Mouse (Mus musculus): ENCODE data around the gene Tnfrsf19. TPM values are rescaled to one million over a fixed set of nuclear protein-coding genes. Genes with fewer than 3 reads are reported as not detected.

The Tnfrsf19 gene
- polyA plus RNA-seq, 1 experiment from 2014 or later, result 127 TPM

DNA sequence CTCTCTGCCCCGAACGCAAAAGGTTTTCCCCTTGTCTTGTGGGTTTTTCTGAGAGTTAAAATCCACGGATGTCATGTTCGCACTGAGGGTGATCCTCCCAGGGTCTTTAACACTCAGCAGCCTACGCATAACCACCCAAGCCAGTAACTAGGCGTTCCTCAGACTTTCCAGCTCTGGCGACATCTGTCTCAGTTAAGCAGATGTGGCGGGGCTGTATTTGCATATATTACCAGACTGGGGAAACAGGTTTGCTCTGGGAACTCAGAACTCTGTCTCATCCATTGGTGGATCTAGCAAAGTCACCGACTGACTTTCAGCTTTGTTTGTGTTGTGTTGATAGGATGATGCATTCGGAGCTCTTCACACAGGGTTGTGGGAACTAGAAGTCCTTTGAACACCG is 10.7 kb upstream of the Tnfrsf19 start:
- peak overlapping the region; percentile 43 for H3K9ac ChIP-seq (ENCODE audit: low read length)
- peak overlapping the region; percentile 53 for H3K4me2 ChIP-seq (ENCODE audit: low read depth, low read length, severe bottlenecking)
- no peak overlapping the region for H3K27ac ChIP-seq (ENCODE audit: low read depth, low read length)
- no peaks in the 10 kb centered on the region for H3K9me3 ChIP-seq (ENCODE audit: control insufficient read depth, low read length)
- no peaks in the 10 kb centered on the region for H3K36me3 ChIP-seq (ENCODE audit: control insufficient read depth, insufficient read depth, low read length)
- DNase-seq (ENCODE audit: low spot score), result no peak
- 11% methylated on average over 11 of the region's 11 CpGs for WGBS
- peak overlapping the region; percentile 25; the same call in 1 of the 2 replicates for H3K4me3 ChIP-seq (ENCODE audit: low read depth, low read length)
- H3K4me1 ChIP-seq (replicated peaks; ENCODE audit: control insufficient read depth, insufficient read depth, low read length), result peaks cover 20% of the 10 kb centered on the region
- H3K27me3 ChIP-seq (ENCODE audit: control insufficient read depth, insufficient read depth, low read length), result peaks cover 3% of the 10 kb centered on the region; the same call in 1 of the 2 replicates
- ATAC-seq (replicated peaks; ENCODE audit: low FRiP score), result no peak

DNA sequence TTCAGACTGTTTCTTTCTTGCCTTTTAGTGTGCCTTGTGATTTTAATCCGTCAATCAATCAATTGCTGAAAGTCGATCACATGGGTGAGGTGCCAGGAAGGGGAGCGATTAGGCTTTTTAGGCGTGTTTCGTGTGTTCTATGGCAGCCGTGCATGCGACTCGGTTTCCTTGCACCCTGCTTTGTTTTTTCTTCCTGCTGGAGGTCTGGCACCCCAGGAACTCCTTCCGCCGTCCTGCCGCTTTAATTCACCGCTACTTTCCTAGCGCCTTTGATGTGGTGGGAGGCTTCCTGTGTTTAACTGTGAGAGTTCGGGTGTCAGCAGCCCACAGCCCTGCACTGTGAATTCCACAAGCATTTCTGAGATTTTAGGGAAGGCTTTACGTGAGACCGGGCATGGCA is 10.2 kb upstream of the Tnfrsf19 start:
- Histone ChIP-seq H3K4me1 (replicated peaks; ENCODE audit: control insufficient read depth, insufficient read depth, low read length) (peaks cover 20% of the 10 kb centered on the region), H3K4me3 (ENCODE audit: low read depth, low read length) (peak overlapping the region; percentile 25), H3K9ac (ENCODE audit: low read length) (peak overlapping the region; percentile 43), H3K27me3 (ENCODE audit: control insufficient read depth, insufficient read depth, low read length) (peaks cover 3% of the 10 kb centered on the region; the same call in 1 of the 2 replicates), H3K27ac (ENCODE audit: low read depth, low read length) (no peak overlapping the region), H3K36me3 (ENCODE audit: control insufficient read depth, insufficient read depth, low read length) (no peaks in the 10 kb centered on the region), H3K4me2 (ENCODE audit: low read depth, low read length, severe bottlenecking) (peak overlapping the region; percentile 53), H3K9me3 (ENCODE audit: control insufficient read depth, low read length) (no peaks in the 10 kb centered on the region)
- DNase-seq (ENCODE audit: low spot score), result no peak
- WGBS, result under 1% methylated on average over 16 of the region's 16 CpGs
- 0 out of 2 replicates have a peak, but pooled peaks have one; percentile 21 for ATAC-seq (replicated peaks; ENCODE audit: low FRiP score)

DNA sequence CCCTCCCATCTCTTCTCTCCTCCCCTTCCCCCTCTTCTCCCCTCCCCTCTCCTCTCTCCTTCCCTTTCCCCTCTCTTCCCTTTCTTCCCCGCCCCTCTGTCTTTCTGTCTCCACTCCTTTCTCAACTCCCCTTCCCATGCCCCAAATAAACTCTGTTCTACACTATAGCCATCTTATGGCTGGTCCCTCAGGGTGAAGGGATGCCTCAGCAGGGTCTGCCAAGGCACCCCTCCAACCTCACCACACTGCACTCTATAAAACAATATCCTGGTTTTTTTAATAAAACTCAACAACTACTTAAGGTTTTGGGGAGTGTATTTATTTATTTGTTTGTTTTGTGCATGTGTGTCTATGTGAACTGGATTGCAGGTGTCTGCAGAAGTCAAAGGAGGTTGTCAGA is 9.6 kb upstream of the Tnfrsf19 start:
- peaks cover 3% of the 10 kb centered on the region; the same call in 1 of the 2 replicates for H3K27me3 ChIP-seq (ENCODE audit: control insufficient read depth, insufficient read depth, low read length)
- DNase-seq (ENCODE audit: low spot score) (no peak), ATAC-seq (replicated peaks; ENCODE audit: low FRiP score) (no peak)
- H3K36me3 ChIP-seq (ENCODE audit: control insufficient read depth, insufficient read depth, low read length), result no peaks in the 10 kb centered on the region
- H3K4me1 ChIP-seq (replicated peaks; ENCODE audit: control insufficient read depth, insufficient read depth, low read length), result peaks cover 20% of the 10 kb centered on the region
- 27% methylated on average over 1 of the region's 1 CpGs for WGBS
- peak overlapping the region; percentile 53; the same call in 1 of the 2 replicates for H3K4me2 ChIP-seq (ENCODE audit: low read depth, low read length, severe bottlenecking)
- H3K27ac ChIP-seq (ENCODE audit: low read depth, low read length), result no peak overlapping the region
- no peaks in the 10 kb centered on the region for H3K9me3 ChIP-seq (ENCODE audit: control insufficient read depth, low read length)
- H3K9ac ChIP-seq (ENCODE audit: low read length), result no peak overlapping the region
- no peak overlapping the region for H3K4me3 ChIP-seq (ENCODE audit: low read depth, low read length)

DNA sequence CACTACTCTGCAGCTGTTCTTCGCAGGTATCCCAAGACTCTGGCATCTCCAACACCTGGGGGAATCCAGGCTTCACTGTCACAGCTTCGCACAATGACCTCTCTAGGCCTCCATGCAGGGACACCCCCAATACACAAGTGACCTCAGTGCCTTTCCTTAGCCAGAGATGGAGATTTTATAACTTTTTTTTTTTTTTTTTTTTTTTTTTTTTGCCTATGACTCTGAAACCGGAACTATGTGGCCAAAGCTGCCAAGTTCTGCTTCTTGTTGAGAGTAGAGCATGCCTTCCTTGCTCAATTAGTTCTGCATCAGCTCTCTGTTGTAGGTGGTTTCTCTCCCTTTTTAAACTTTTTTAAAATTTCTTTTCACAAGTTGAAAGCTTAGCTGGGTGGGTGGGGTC is 5.9 kb upstream of the Tnfrsf19 start:
- Histone ChIP-seq H3K27me3 (ENCODE audit: control insufficient read depth, insufficient read depth, low read length) (peaks cover 2% of the 10 kb centered on the region; the same call in 1 of the 2 replicates), H3K4me2 (ENCODE audit: low read depth, low read length, severe bottlenecking) (no peak overlapping the region), H3K4me3 (ENCODE audit: low read depth, low read length) (no peak overlapping the region), H3K9ac (ENCODE audit: low read length) (no peak overlapping the region), H3K4me1 (replicated peaks; ENCODE audit: control insufficient read depth, insufficient read depth, low read length) (peaks cover 20% of the 10 kb centered on the region), H3K36me3 (ENCODE audit: control insufficient read depth, insufficient read depth, low read length) (no peaks in the 10 kb centered on the region), H3K27ac (ENCODE audit: low read depth, low read length) (no peak overlapping the region), H3K9me3 (ENCODE audit: control insufficient read depth, low read length) (no peaks in the 10 kb centered on the region)
- WGBS, result 89% methylated on average over 3 of the region's 3 CpGs
- DNase-seq (ENCODE audit: low spot score), result no peak
- ATAC-seq (replicated peaks; ENCODE audit: low FRiP score), result no peak

DNA sequence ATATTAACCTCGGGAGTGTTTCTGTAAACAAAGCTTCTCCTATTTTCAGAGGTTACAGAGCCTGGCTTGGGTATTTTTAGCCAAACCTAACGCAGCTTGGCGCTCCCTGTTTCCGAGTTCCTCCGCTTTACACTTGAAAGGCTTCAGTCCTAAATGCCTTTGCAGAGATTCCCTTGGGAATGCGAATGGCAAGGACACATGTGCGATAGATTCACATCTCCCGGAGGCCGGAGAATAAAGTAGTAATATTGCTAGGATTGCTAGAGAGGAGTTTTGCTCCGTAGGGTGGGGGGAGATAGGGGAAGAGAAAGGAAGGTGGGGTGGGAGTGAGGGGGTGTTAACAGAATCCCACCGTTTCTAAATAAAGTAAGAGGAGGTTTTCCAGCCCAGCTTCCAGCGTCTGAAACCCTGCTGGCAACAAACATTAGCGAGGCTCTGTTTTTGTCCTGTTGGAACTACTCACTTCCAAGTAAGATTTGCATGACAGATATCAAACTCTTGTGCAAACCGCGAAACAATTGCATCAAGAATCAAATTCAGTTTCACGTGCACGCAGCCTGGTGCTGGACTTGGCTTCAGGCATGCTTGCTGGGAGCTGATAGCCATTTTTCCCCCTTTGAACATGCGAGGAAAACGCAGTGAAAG is 722 bp downstream of the Tnfrsf19 start:
- ATAC-seq (replicated peaks; ENCODE audit: low FRiP score), result no peak
- 1% methylated on average over 19 of the region's 19 CpGs for WGBS
- peaks cover 3% of the 10 kb centered on the region; the same call in 1 of the 2 replicates for H3K4me1 ChIP-seq (replicated peaks; ENCODE audit: control insufficient read depth, insufficient read depth, low read length)

DNA sequence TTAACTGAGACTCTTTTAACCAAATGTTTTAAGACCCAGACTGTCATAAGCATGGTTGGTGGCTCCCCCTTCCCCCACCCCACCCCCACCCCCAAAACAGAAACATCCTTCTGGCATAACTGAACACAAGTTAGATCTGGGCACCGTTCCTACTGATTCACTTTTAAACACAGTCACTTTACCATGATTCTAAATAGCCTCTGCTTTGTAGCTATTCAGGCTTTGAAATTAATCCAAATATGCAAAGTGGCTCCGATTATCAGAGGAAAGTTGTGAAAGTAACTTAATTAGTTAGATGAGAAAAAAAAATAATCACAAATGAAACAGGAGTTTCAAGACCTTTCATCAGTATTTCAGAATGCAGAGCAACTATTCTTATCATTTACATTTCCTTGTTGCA is 2.0 kb downstream of the Tnfrsf19 start:
- Histone ChIP-seq H3K4me3 (ENCODE audit: low read depth, low read length) (peak overlapping the region; percentile 48), H3K9me3 (ENCODE audit: control insufficient read depth, low read length) (no peaks in the 10 kb centered on the region), H3K4me2 (ENCODE audit: low read depth, low read length, severe bottlenecking) (peak overlapping the region; percentile 57), H3K27me3 (ENCODE audit: control insufficient read depth, insufficient read depth, low read length) (peaks cover 3% of the 10 kb centered on the region; the same call in 1 of the 2 replicates), H3K27ac (ENCODE audit: low read depth, low read length) (peak overlapping the region; percentile 92), H3K9ac (ENCODE audit: low read length) (peak overlapping the region; percentile 64), H3K36me3 (ENCODE audit: control insufficient read depth, insufficient read depth, low read length) (no peaks in the 10 kb centered on the region), H3K4me1 (replicated peaks; ENCODE audit: control insufficient read depth, insufficient read depth, low read length) (peaks cover 5% of the 10 kb centered on the region; the same call in 1 of the 2 replicates)
- DNase-seq (ENCODE audit: low spot score), result no peak
- 16% methylated on average over 2 of the region's 2 CpGs for WGBS
- ATAC-seq (replicated peaks; ENCODE audit: low FRiP score), result no peak

More for the DNA sequence above, 722 bp downstream of the Tnfrsf19 start:
- Histone ChIP-seq H3K27me3 (ENCODE audit: control insufficient read depth, insufficient read depth, low read length) (peaks cover 4% of the 10 kb centered on the region; the same call in 1 of the 2 replicates), H3K27ac (ENCODE audit: low read depth, low read length) (peak overlapping the region; percentile 92), H3K4me3 (ENCODE audit: low read depth, low read length) (peak overlapping the region; percentile 48), H3K9me3 (ENCODE audit: control insufficient read depth, low read length) (no peaks in the 10 kb centered on the region), H3K9ac (ENCODE audit: low read length) (peak overlapping the region; percentile 64), H3K4me2 (ENCODE audit: low read depth, low read length, severe bottlenecking) (peak overlapping the region; percentile 57), H3K36me3 (ENCODE audit: control insufficient read depth, insufficient read depth, low read length) (no peaks in the 10 kb centered on the region)
- no peak for DNase-seq (ENCODE audit: low spot score)

DNA sequence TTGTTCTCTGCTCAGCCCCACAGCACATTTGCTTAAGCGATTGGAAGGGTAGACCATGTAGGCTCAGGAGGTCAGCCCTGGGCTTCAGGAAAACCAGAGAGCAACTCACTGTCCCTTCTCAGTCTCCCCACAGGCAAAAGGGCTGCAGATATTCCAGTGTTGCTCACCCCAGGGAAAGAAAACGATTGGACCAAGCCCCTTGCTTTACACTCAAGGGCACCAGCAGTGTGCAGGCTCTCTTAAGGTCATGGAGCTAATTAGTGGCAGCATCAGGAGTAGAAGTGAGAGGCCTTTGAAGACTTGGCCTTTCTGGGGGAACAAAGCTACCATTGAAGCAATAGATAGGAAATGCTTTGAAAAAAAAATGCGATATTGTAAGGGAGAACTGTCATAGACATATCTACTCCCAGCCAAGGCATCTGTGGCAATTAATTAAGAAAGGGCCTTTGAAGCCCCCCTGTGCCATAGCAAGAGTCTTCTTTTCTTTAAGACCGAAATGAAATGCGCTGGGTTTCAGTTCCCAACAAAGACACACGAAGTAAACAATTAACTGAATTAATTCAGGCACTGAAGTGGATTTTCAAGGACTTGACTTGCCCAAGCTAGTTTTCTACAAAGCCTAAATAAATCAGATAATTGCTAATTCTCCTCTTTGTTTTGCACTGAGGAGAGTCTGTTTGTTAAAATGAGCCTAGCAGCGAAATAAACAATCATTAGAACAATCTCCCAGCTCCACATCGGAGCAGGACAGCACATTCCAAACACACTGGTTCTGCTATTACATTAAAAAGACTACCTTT is 2.6 kb downstream of the Tnfrsf19 start:
- Histone ChIP-seq H3K4me1 (replicated peaks; ENCODE audit: control insufficient read depth, insufficient read depth, low read length) (peaks cover 5% of the 10 kb centered on the region; the same call in 1 of the 2 replicates), H3K4me3 (ENCODE audit: low read depth, low read length) (peak overlapping the region; percentile 48), H3K27ac (ENCODE audit: low read depth, low read length) (peak overlapping the region; percentile 92), H3K4me2 (ENCODE audit: low read depth, low read length, severe bottlenecking) (peak overlapping the region; percentile 57), H3K36me3 (ENCODE audit: control insufficient read depth, insufficient read depth, low read length) (no peaks in the 10 kb centered on the region), H3K9ac (ENCODE audit: low read length) (peak overlapping the region; percentile 41), H3K27me3 (ENCODE audit: control insufficient read depth, insufficient read depth, low read length) (peaks cover 2% of the 10 kb centered on the region; the same call in 1 of the 2 replicates), H3K9me3 (ENCODE audit: control insufficient read depth, low read length) (no peaks in the 10 kb centered on the region)
- ATAC-seq (replicated peaks; ENCODE audit: low FRiP score), result peak; percentile 75
- WGBS, result 2% methylated on average over 8 of the region's 8 CpGs
- peak; percentile 71 for DNase-seq (ENCODE audit: low spot score)

DNA sequence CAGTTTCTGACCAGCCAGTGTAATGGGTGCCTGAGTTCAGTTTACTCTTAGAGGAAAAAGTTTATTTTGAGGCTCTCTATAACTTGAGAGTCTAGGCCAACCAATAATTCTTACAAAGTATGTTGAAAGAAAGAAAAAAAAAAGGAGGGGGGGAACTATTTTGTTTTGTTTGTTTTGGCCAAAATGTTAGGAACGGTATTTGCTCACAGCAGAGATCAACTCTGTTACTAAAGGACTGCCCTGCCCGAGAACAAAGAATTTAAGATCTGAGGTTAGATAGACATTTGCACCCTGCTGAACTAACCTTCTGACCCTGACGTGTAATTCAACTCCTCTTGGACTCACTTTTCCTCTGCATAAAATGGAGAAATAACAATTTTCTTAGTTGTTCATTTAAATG is 4.0 kb downstream of the Tnfrsf19 start:
- H3K4me2 ChIP-seq (ENCODE audit: low read depth, low read length, severe bottlenecking), result no peak overlapping the region
- no peak overlapping the region for H3K4me3 ChIP-seq (ENCODE audit: low read depth, low read length)
- no peaks in the 10 kb centered on the region for H3K36me3 ChIP-seq (ENCODE audit: control insufficient read depth, insufficient read depth, low read length)
- DNase-seq (ENCODE audit: low spot score) (no peak), ATAC-seq (replicated peaks; ENCODE audit: low FRiP score) (no peak)
- H3K27ac ChIP-seq (ENCODE audit: low read depth, low read length), result no peak overlapping the region
- H3K4me1 ChIP-seq (replicated peaks; ENCODE audit: control insufficient read depth, insufficient read depth, low read length), result peaks cover 12% of the 10 kb centered on the region
- peaks cover 2% of the 10 kb centered on the region; the same call in 1 of the 2 replicates for H3K27me3 ChIP-seq (ENCODE audit: control insufficient read depth, insufficient read depth, low read length)
- 19% methylated on average over 3 of the region's 3 CpGs for WGBS
- H3K9me3 ChIP-seq (ENCODE audit: control insufficient read depth, low read length), result no peaks in the 10 kb centered on the region
- H3K9ac ChIP-seq (ENCODE audit: low read length), result no peak overlapping the region

Data from forebrain, embryonic 11.5 days (tissue).